In genomic region chrX:169988571-169989218, GRCm38 (mm10) we compare ENCODE assay signal across 8 mouse cellular contexts. TPM values are rescaled to one million over a fixed set of nuclear protein-coding genes. Genes with fewer than 3 reads are reported as not detected.
DNase-seq lines count a peak whose midpoint lies in the region; ATAC-seq and TF ChIP-seq lines count a peak whose summit lies in the region.
"Not testable (repeated sequence)": the region's sequence is repeated elsewhere in the genome, so short reads cannot be mapped to it uniquely, and the experiment has no call there.

No protein-coding gene starts in this region.

- peaks cover 53% of the 10 kb centered on the region for H3K36me3 ChIP-seq in forebrain, embryonic 12.5 days (replicated peaks)
- H3K36me3 ChIP-seq in heart, embryonic 16.5 days (ENCODE audit: control insufficient read depth, insufficient read depth): peaks cover 49% of the 10 kb centered on the region
- H3K36me3 ChIP-seq in liver, postnatal 0 days (replicated peaks; ENCODE audit: insufficient read depth, low read length): peaks cover 17% of the 10 kb centered on the region
- H3K36me3 ChIP-seq in neural tube, embryonic 12.5 days: peaks cover 48% of the 10 kb centered on the region

- ATAC-seq in forebrain, embryonic 12.5 days (ENCODE audit: low FRiP score): peak; percentile 11; the same call in 1 of the 2 replicates
- 0 out of 2 replicates have a peak, but pooled peaks have one; percentile 7 for ATAC-seq in heart, embryonic 16.5 days (replicated peaks; ENCODE audit: extremely low read depth, insufficient read depth, low FRiP score)
- ATAC-seq in liver, postnatal 0 days: not testable (repeated sequence)
- peak; percentile 7; the same call in 1 of the 2 replicates for ATAC-seq in neural tube, embryonic 12.5 days (ENCODE audit: low FRiP score, low read depth)

- H3K9ac ChIP-seq in forebrain, embryonic 12.5 days; heart, embryonic 16.5 days (ENCODE audit: low read length); liver, postnatal 0 days (replicated peaks); neural tube, embryonic 12.5 days: not testable (repeated sequence)

- not testable (repeated sequence) for H3K4me2 ChIP-seq in forebrain, embryonic 12.5 days; heart, embryonic 16.5 days (ENCODE audit: low read depth, low read length); liver, postnatal 0 days (ENCODE audit: low read depth, low read length); neural tube, embryonic 12.5 days (replicated peaks)

- H3K9me3 ChIP-seq in forebrain, embryonic 12.5 days: peaks cover 53% of the 10 kb centered on the region
- peaks cover 57% of the 10 kb centered on the region for H3K9me3 ChIP-seq in heart, embryonic 16.5 days (replicated peaks; ENCODE audit: control insufficient read depth, low read length)
- H3K9me3 ChIP-seq in liver, postnatal 0 days (ENCODE audit: low read length): peaks cover 25% of the 10 kb centered on the region
- H3K9me3 ChIP-seq in neural tube, embryonic 12.5 days: peaks cover 50% of the 10 kb centered on the region

- not testable (repeated sequence) for H3K27ac ChIP-seq in forebrain, embryonic 12.5 days; heart, embryonic 16.5 days (ENCODE audit: low read length); liver, postnatal 0 days (ENCODE audit: low read depth); neural tube, embryonic 12.5 days

- not testable (repeated sequence) for H3K27me3 ChIP-seq in forebrain, embryonic 12.5 days; heart, embryonic 16.5 days (ENCODE audit: control insufficient read depth, insufficient read depth, low read length); neural tube, embryonic 12.5 days (replicated peaks)
- H3K27me3 ChIP-seq in liver, postnatal 0 days (ENCODE audit: insufficient read depth, low read length): peaks cover 23% of the 10 kb centered on the region; the same call in 1 of the 2 replicates

- peak; percentile 57 for DNase-seq in CD4-positive, CD25-positive, alpha-beta regulatory T cell, adult 2 months (ENCODE audit: low read depth, low spot score)
- DNase-seq in c-Kit-positive CD71-positive TER-119-positive erythroid progenitor cells, embryonic 14.5 days (ENCODE audit: low spot score): peak; percentile 40
- peak; percentile 54 for DNase-seq in kidney, postnatal 14 days
- peak; percentile 63 for DNase-seq in liver, postnatal 0 days
- peak; percentile 76 for DNase-seq in testis, postnatal 10 days (ENCODE audit: low spot score)

- H3K4me3 ChIP-seq in forebrain, embryonic 12.5 days (replicated peaks); heart, embryonic 16.5 days (ENCODE audit: low read length); liver, postnatal 0 days (ENCODE audit: low read depth, low read length): not testable (repeated sequence)
- 0 out of 2 replicates have a peak overlapping the region, but pooled peaks have one; percentile 0 for H3K4me3 ChIP-seq in neural tube, embryonic 12.5 days

- TF ChIP-seq CTCF in liver, postnatal 0 days (IDR thresholded peaks at IDR 0.05; ENCODE audit: low read depth): not testable (repeated sequence)

- WGBS in forebrain, embryonic 12.5 days: 94% methylated on average over 56 of the region's 56 CpGs
- 92% methylated on average over 56 of the region's 56 CpGs for WGBS in heart, embryonic 16.5 days
- 79% methylated on average over 56 of the region's 56 CpGs for WGBS in liver, postnatal 0 days (ENCODE audit: insufficient replicate concordance)
- 93% methylated on average over 56 of the region's 56 CpGs for WGBS in neural tube, embryonic 12.5 days

- TF ChIP-seq EP300 in liver, postnatal 0 days (IDR thresholded peaks at IDR 0.05; ENCODE audit: low read depth): not testable (repeated sequence)

- H3K4me1 ChIP-seq in forebrain, embryonic 12.5 days; heart, embryonic 16.5 days (ENCODE audit: control insufficient read depth, insufficient read depth, low read length); liver, postnatal 0 days (ENCODE audit: insufficient read depth); neural tube, embryonic 12.5 days: not testable (repeated sequence)

RNA-seq across cellular contexts. Expression of gene Gm21887, which starts 20.8 kb away (rescaled TPM):
- polyA plus RNA-seq in forebrain, embryonic 12.5 days (2016; fragmentation: Nextera tagmentation; extraction: Ambion mirVana): 181 and 277 TPM in 2 replicates
- 84.5 and 136 TPM in 2 replicates for polyA plus RNA-seq in heart, embryonic 16.5 days (2015; fragmentation: Nextera tagmentation; extraction: Ambion mirVana)
- polyA plus RNA-seq in liver, postnatal 0 days (2015; fragmentation: Nextera tagmentation; extraction: Ambion mirVana): 64.4 and 87.0 TPM in 2 replicates
- polyA plus RNA-seq in neural tube, embryonic 12.5 days (2016; fragmentation: Nextera tagmentation; extraction: Ambion mirVana): 240 and 361 TPM in 2 replicates
